Comparison of ENCODE assay signal across 8 mouse cellular contexts in the genomic region with DNA sequence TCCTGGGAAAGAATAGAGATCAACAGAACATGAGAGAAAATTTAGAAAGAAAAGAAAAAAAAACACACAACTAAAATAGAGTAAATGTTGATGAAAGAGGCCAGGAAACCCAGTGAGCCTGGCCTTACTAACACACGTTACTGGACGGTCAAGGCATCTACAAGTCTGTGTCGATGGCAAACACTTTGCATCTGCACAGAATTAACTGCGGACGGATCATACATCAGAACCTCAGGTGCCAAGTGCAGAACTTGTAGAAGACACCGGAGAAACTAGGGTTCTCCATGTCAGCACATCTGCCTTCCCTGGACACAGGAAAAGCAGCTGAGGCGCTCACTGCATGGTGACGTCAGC. TPM values are rescaled to one million over a fixed set of nuclear protein-coding genes. Genes with fewer than 3 reads are reported as not detected.
DNase-seq lines count a peak whose midpoint lies in the region; ATAC-seq lines count a peak whose summit lies in the region.
"Not testable (repeated sequence)": the region's sequence is repeated elsewhere in the genome, so short reads cannot be mapped to it uniquely, and the experiment has no call there.

No protein-coding gene starts in this region.

- DNase-seq in R1 (ENCODE audit: low read depth, low spot score) = peak; percentile 21
- DNase-seq in embryonic facial prominence, embryonic 11.5 days (ENCODE audit: low spot score) = peak; percentile 9
- DNase-seq in heart, embryonic 10.5 days (ENCODE audit: low spot score) = not testable (repeated sequence)
- peak; percentile 10 for DNase-seq in ovary, postnatal 36 days (ENCODE audit: low spot score)
- DNase-seq in yolk sac, embryonic 10.5 days (ENCODE audit: low spot score) = peak; percentile 8

- not testable (repeated sequence) for H3K27ac ChIP-seq in embryonic facial prominence, embryonic 11.5 days (replicated peaks; ENCODE audit: low read depth, low read length)
- peak overlapping the region; percentile 75 for H3K27ac ChIP-seq in heart, embryonic 10.5 days
- peak overlapping the region; percentile 6; the same call in 1 of the 2 replicates for H3K27ac ChIP-seq in intestine, embryonic 15.5 days
- 0 out of 2 replicates have a peak overlapping the region, but pooled peaks have one; percentile 41 for H3K27ac ChIP-seq in limb, embryonic 12.5 days

- not testable (repeated sequence) for ATAC-seq in embryonic facial prominence, embryonic 11.5 days (replicated peaks; ENCODE audit: insufficient number of reproducible peaks, low FRiP score, low TSS enrichment, low read depth); intestine, embryonic 15.5 days; limb, embryonic 12.5 days (ENCODE audit: insufficient number of reproducible peaks, insufficient read depth, low FRiP score, low TSS enrichment, low read depth)

- WGBS in embryonic facial prominence, embryonic 11.5 days = 2% methylated on average over 6 of the region's 8 CpGs
- WGBS in heart, embryonic 10.5 days = 5% methylated on average over 7 of the region's 8 CpGs
- WGBS in intestine, embryonic 15.5 days = 2% methylated on average over 6 of the region's 8 CpGs
- under 1% methylated on average over 7 of the region's 8 CpGs for WGBS in limb, embryonic 12.5 days

- not testable (repeated sequence) for H3K4me1 ChIP-seq in embryonic facial prominence, embryonic 11.5 days (ENCODE audit: control insufficient read depth, insufficient read depth, low read length); heart, embryonic 10.5 days; intestine, embryonic 15.5 days (replicated peaks); limb, embryonic 12.5 days (replicated peaks)
- peaks cover 18% of the 10 kb centered on the region for H3K4me1 ChIP-seq in megakaryocyte, embryonic 14.5 days

- not testable (repeated sequence) for H3K36me3 ChIP-seq in embryonic facial prominence, embryonic 11.5 days (replicated peaks; ENCODE audit: control insufficient read depth, insufficient read depth, low read depth, low read length); heart, embryonic 10.5 days; intestine, embryonic 15.5 days; limb, embryonic 12.5 days; megakaryocyte, embryonic 14.5 days (replicated peaks; ENCODE audit: low read length)

- peak overlapping the region; percentile 57 for H3K9ac ChIP-seq in embryonic facial prominence, embryonic 11.5 days (replicated peaks; ENCODE audit: low read length)
- peak overlapping the region; percentile 15; the same call in 1 of the 2 replicates for H3K9ac ChIP-seq in intestine, embryonic 15.5 days
- peak overlapping the region; percentile 55; the same call in 1 of the 2 replicates for H3K9ac ChIP-seq in limb, embryonic 12.5 days (replicated peaks)

- H3K4me3 ChIP-seq in embryonic facial prominence, embryonic 11.5 days (ENCODE audit: low read depth, low read length) = peak overlapping the region; percentile 36
- peak overlapping the region; percentile 59 for H3K4me3 ChIP-seq in heart, embryonic 10.5 days
- peak overlapping the region; percentile 49 for H3K4me3 ChIP-seq in intestine, embryonic 15.5 days (replicated peaks)
- H3K4me3 ChIP-seq in limb, embryonic 12.5 days (replicated peaks) = peak overlapping the region; percentile 47
- peak overlapping the region; percentile 90 for H3K4me3 ChIP-seq in megakaryocyte, embryonic 14.5 days (replicated peaks)

- H3K9me3 ChIP-seq in embryonic facial prominence, embryonic 11.5 days (replicated peaks; ENCODE audit: control insufficient read depth, low read length); heart, embryonic 10.5 days; intestine, embryonic 15.5 days; limb, embryonic 12.5 days; megakaryocyte, embryonic 14.5 days: not testable (repeated sequence)

- peak overlapping the region; percentile 14 for H3K4me2 ChIP-seq in embryonic facial prominence, embryonic 11.5 days (ENCODE audit: low read depth, low read length)
- peak overlapping the region; percentile 54 for H3K4me2 ChIP-seq in intestine, embryonic 15.5 days (replicated peaks)
- H3K4me2 ChIP-seq in limb, embryonic 12.5 days = peak overlapping the region; percentile 55

- H3K27me3 ChIP-seq in embryonic facial prominence, embryonic 11.5 days (ENCODE audit: control insufficient read depth, insufficient read depth, low read length); heart, embryonic 10.5 days (ENCODE audit: insufficient read depth, poor library complexity, severe bottlenecking); intestine, embryonic 15.5 days (replicated peaks); limb, embryonic 12.5 days; megakaryocyte, embryonic 14.5 days (replicated peaks): not testable (repeated sequence)

RNA-seq across cellular contexts. Expression of a gene that starts 0.5 kb away (rescaled TPM):
- 9.5 and 10.4 TPM in 2 replicates for polyA plus RNA-seq in embryonic facial prominence, embryonic 11.5 days (2014; fragmentation: Nextera tagmentation; extraction: Ambion mirVana)
- polyA plus RNA-seq in heart, embryonic 10.5 days (2016; fragmentation: Nextera tagmentation; extraction: Ambion mirVana) = 5.9 and 6.9 TPM in 2 replicates
- 7.4 and 7.5 TPM in 2 replicates for polyA plus RNA-seq in intestine, embryonic 15.5 days (2015; fragmentation: Nextera tagmentation; extraction: Ambion mirVana)
- 10.2 and 10.8 TPM in 2 replicates for polyA plus RNA-seq in limb, embryonic 12.5 days (2016; fragmentation: Nextera tagmentation; extraction: Ambion mirVana)
- polyA plus RNA-seq in megakaryocyte, embryonic 14.5 days (2012; ENCODE audit: insufficient read depth, low replicate concordance) = 0.16 TPM in 1 of 2 replicates, not detected in the other

RNA-seq across cellular contexts. Expression of a gene that starts 13.6 kb away (rescaled TPM):
- polyA plus RNA-seq in embryonic facial prominence, embryonic 11.5 days (2014; fragmentation: Nextera tagmentation; extraction: Ambion mirVana) = 13.5 and 13.6 TPM in 2 replicates
- 8.2 and 11.0 TPM in 2 replicates for polyA plus RNA-seq in heart, embryonic 10.5 days (2016; fragmentation: Nextera tagmentation; extraction: Ambion mirVana)
- 9.0 and 11.0 TPM in 2 replicates for polyA plus RNA-seq in intestine, embryonic 15.5 days (2015; fragmentation: Nextera tagmentation; extraction: Ambion mirVana)
- 14.1 and 14.3 TPM in 2 replicates for polyA plus RNA-seq in limb, embryonic 12.5 days (2016; fragmentation: Nextera tagmentation; extraction: Ambion mirVana)
- polyA plus RNA-seq in megakaryocyte, embryonic 14.5 days (2012; ENCODE audit: insufficient read depth, low replicate concordance) = 0.98 TPM in 1 of 2 replicates, not detected in the other

Comparison
In these comparisons a context has a peak if more than half of its experiments do, and no peak if none do; other contexts are left out.
1. H3K4me3 ChIP-seq: peak in every context shown above with its lines; median percentile 90 in megakaryocyte, embryonic 14.5 days; 59 in heart, embryonic 10.5 days; 49 in intestine, embryonic 15.5 days; 47 in limb, embryonic 12.5 days; 36 in embryonic facial prominence, embryonic 11.5 days.